17 mouse cellular contexts compared by ENCODE assay signal in genomic region chr2:173028508-173029031, GRCm38 (mm10). TPM values are rescaled to one million over a fixed set of nuclear protein-coding genes. Genes with fewer than 3 reads are reported as not detected.
DNase-seq lines count a peak whose midpoint lies in the region; ATAC-seq lines count a peak whose summit lies in the region.
"Had no signal": no experiment of that assay in that cellular context is flagged by ENCODE, and none has a peak within 500 bp of the region (broad histone marks: within the 10 kb centered on the region; RNA-seq: fewer than 3 reads in every experiment).

No protein-coding gene starts in this region.

- H3K4me3 ChIP-seq in heart, embryonic 15.5 days: no peak overlapping the region
- peak overlapping the region; percentile 97 for H3K4me3 ChIP-seq in liver, embryonic 13.5 days (replicated peaks)
- H3K4me3 ChIP-seq in liver, embryonic 11.5 days (ENCODE audit: low read depth, low read length): no peak overlapping the region
- H3K4me3 ChIP-seq: forebrain, embryonic 13.5 days; left cerebral cortex, adult 2 months; neural tube, embryonic 13.5 days; stomach, embryonic 15.5 days had no signal

- no peak overlapping the region for H3K9ac ChIP-seq in heart, embryonic 15.5 days
- H3K9ac ChIP-seq in liver, embryonic 13.5 days: peak overlapping the region; percentile 98
- H3K9ac ChIP-seq in liver, embryonic 11.5 days (ENCODE audit: low read depth, low read length): no peak overlapping the region
- H3K9ac ChIP-seq: forebrain, embryonic 13.5 days; neural tube, embryonic 13.5 days; stomach, embryonic 15.5 days had no signal

- ATAC-seq in CD4-positive, CD25-positive, alpha-beta regulatory T cell, adult 4 months: no peak
- ATAC-seq in heart, embryonic 15.5 days (replicated peaks; ENCODE audit: insufficient number of reproducible peaks, insufficient read depth, low FRiP score, low read depth): no peak
- no peak for ATAC-seq in liver, embryonic 13.5 days (ENCODE audit: low read depth)
- ATAC-seq in liver, embryonic 11.5 days (replicated peaks; ENCODE audit: low FRiP score): no peak
- ATAC-seq: forebrain, embryonic 13.5 days; midbrain, embryonic 16.5 days had no signal

- WGBS in heart, embryonic 15.5 days: 81% methylated on average over 3 of the region's 3 CpGs
- 87% methylated on average over 3 of the region's 3 CpGs for WGBS in liver, embryonic 13.5 days (ENCODE audit: insufficient replicate concordance)
- WGBS in liver, embryonic 11.5 days: 88% methylated on average over 3 of the region's 3 CpGs

- intact Hi-C loops in heart, postnatal 36 days (cut with DNase I): no loop called here
- intact Hi-C loops in left cerebral cortex, postnatal 10 days (cut with DNase I): loop anchor here (10.0 kb wide), 1 partner anchor 56 kb away; no protein-coding TSS in a partner anchor

- peak overlapping the region; percentile 52; the same call in 1 of the 2 replicates for H3K27ac ChIP-seq in heart, embryonic 15.5 days
- peak overlapping the region; percentile 100 for H3K27ac ChIP-seq in liver, embryonic 13.5 days
- no peak overlapping the region; the same call in 1 of the 2 replicates for H3K27ac ChIP-seq in liver, embryonic 11.5 days (ENCODE audit: low read depth, low read length)
- H3K27ac ChIP-seq: forebrain, embryonic 13.5 days; left cerebral cortex, adult 2 months; neural tube, embryonic 13.5 days had no signal

- peaks cover 84% of the 10 kb centered on the region for H3K4me1 ChIP-seq in heart, embryonic 15.5 days (replicated peaks)
- peaks cover 100% of the 10 kb centered on the region for H3K4me1 ChIP-seq in liver, embryonic 13.5 days (replicated peaks)
- H3K4me1 ChIP-seq in liver, embryonic 11.5 days (replicated peaks; ENCODE audit: control insufficient read depth, insufficient read depth, low read length): peaks cover 81% of the 10 kb centered on the region

- peaks cover 41% of the 10 kb centered on the region for H3K36me3 ChIP-seq in heart, embryonic 15.5 days
- H3K36me3 ChIP-seq in liver, embryonic 13.5 days: peaks cover 100% of the 10 kb centered on the region
- peaks cover 90% of the 10 kb centered on the region for H3K36me3 ChIP-seq in liver, embryonic 11.5 days (ENCODE audit: control insufficient read depth, insufficient read depth, low read length)

- peak overlapping the region; percentile 77 for H3K4me2 ChIP-seq in heart, embryonic 15.5 days
- peak overlapping the region; percentile 79 for H3K4me2 ChIP-seq in liver, embryonic 13.5 days
- H3K4me2 ChIP-seq in liver, embryonic 11.5 days: no peak overlapping the region
- H3K4me2 ChIP-seq: forebrain, embryonic 13.5 days; neural tube, embryonic 13.5 days; stomach, embryonic 15.5 days had no signal

- H3K9me3 ChIP-seq in heart, embryonic 15.5 days (replicated peaks): no peaks in the 10 kb centered on the region
- H3K9me3 ChIP-seq in liver, embryonic 13.5 days (replicated peaks): no peaks in the 10 kb centered on the region
- H3K9me3 ChIP-seq in liver, embryonic 11.5 days (ENCODE audit: control insufficient read depth, low read length): no peaks in the 10 kb centered on the region
- H3K9me3 ChIP-seq: forebrain, embryonic 13.5 days; neural tube, embryonic 13.5 days; stomach, embryonic 15.5 days had no signal

- no peaks in the 10 kb centered on the region for H3K27me3 ChIP-seq in heart, embryonic 15.5 days
- H3K27me3 ChIP-seq in liver, embryonic 13.5 days: no peaks in the 10 kb centered on the region
- no peaks in the 10 kb centered on the region for H3K27me3 ChIP-seq in liver, embryonic 11.5 days (replicated peaks; ENCODE audit: control insufficient read depth, insufficient read depth, low read length)
- H3K27me3 ChIP-seq: forebrain, embryonic 13.5 days; neural tube, embryonic 13.5 days; stomach, embryonic 15.5 days had no signal

- DNase-seq in CD4-positive, CD25-positive, alpha-beta regulatory T cell, adult 2 months (ENCODE audit: low read depth, low spot score): peak; percentile 28
- no peak for DNase-seq in heart, postnatal 36 days
- DNase-seq in liver, embryonic 13.5 days: no peak
- DNase-seq in liver, embryonic 11.5 days (ENCODE audit: low spot score): no peak
- peak; percentile 30 for DNase-seq in induced T-regulatory cell, adult 2 months (ENCODE audit: low read depth)
- DNase-seq in left cerebral cortex, postnatal 10 days (ENCODE audit: extremely low spot score in 1 of 2, low spot score in 2 of 2): no peak
- DNase-seq: adrenal gland, adult 8-10 months; cerebellum, adult 9-10 months; kidney, adult 8-10 months; lung, adult 18-20 months had no signal

RNA-seq across cellular contexts. Expression of gene Rbm38, which starts 8.3 kb away (rescaled TPM):
- 100 to 1,000 TPM; 154 to 194 TPM for polyA plus RNA-seq in CD4-positive, CD25-positive, alpha-beta regulatory T cell, adult 4 months (2017; shearing (Covaris generic))
- polyA plus RNA-seq in heart, embryonic 15.5 days (2015; fragmentation: Nextera tagmentation; extraction: Ambion mirVana): 108 and 120 TPM in 2 replicates
- 100 to 1,000 TPM; 159 to 209 TPM for total RNA-seq in heart, postnatal 36 days (2021)
- polyA plus RNA-seq in liver, embryonic 13.5 days (2015; fragmentation: Nextera tagmentation; extraction: Ambion mirVana): 260 and 311 TPM in 2 replicates
- 209 and 222 TPM in 2 replicates for polyA plus RNA-seq in liver, embryonic 11.5 days (2014; fragmentation: Nextera tagmentation; extraction: Ambion mirVana)
- total RNA-seq in left cerebral cortex, postnatal 10 days (2021): 1 to 10 TPM; 2.7 to 2.8 TPM

RNA-seq across cellular contexts. Expression of gene Rae1, which starts 28.7 kb away (rescaled TPM):
- polyA plus RNA-seq in CD4-positive, CD25-positive, alpha-beta regulatory T cell, adult 4 months (2017; shearing (Covaris generic)): 10 to 100 TPM; 44.2 to 44.5 TPM
- 84.8 and 96.2 TPM in 2 replicates for polyA plus RNA-seq in heart, embryonic 15.5 days (2015; fragmentation: Nextera tagmentation; extraction: Ambion mirVana)
- 10 to 100 TPM; 24.0 to 24.7 TPM for total RNA-seq in heart, postnatal 36 days (2021)
- polyA plus RNA-seq in liver, embryonic 13.5 days (2015; fragmentation: Nextera tagmentation; extraction: Ambion mirVana): 94.5 and 96.8 TPM in 2 replicates
- polyA plus RNA-seq in liver, embryonic 11.5 days (2014; fragmentation: Nextera tagmentation; extraction: Ambion mirVana): 172 and 181 TPM in 2 replicates
- total RNA-seq in left cerebral cortex, postnatal 10 days (2021): 10 to 100 TPM; 66.1 to 77.4 TPM

RNA-seq across cellular contexts. Expression of gene Spo11, which starts 51.1 kb away (rescaled TPM):
- polyA plus RNA-seq in CD4-positive, CD25-positive, alpha-beta regulatory T cell, adult 4 months (2017; shearing (Covaris generic)): 1 to 10 TPM; 3.3 to 3.8 TPM
- polyA plus RNA-seq in heart, embryonic 15.5 days (2015; fragmentation: Nextera tagmentation; extraction: Ambion mirVana): 0.74 TPM in 1 of 2 replicates, not detected in the other
- not detected for total RNA-seq in heart, postnatal 36 days (2021)
- polyA plus RNA-seq in liver, embryonic 13.5 days (2015; fragmentation: Nextera tagmentation; extraction: Ambion mirVana): 0.08 TPM in 1 of 2 replicates, not detected in the other
- 0.13 TPM in 1 of 2 replicates, not detected in the other for polyA plus RNA-seq in liver, embryonic 11.5 days (2014; fragmentation: Nextera tagmentation; extraction: Ambion mirVana)
- under 1 TPM; 0.39 to 0.49 TPM for total RNA-seq in left cerebral cortex, postnatal 10 days (2021)
- total RNA-seq: adrenal gland, adult 8-10 months had no signal

Comparison
In these comparisons a context has a peak if more than half of its experiments do, and no peak if none do; other contexts are left out.
1. DNase-seq: peak in CD4-positive, CD25-positive, alpha-beta regulatory T cell, adult 2 months (single experiment) and induced T-regulatory cell, adult 2 months (single experiment); none in heart, postnatal 36 days (0 of 2), liver, embryonic 13.5 days (single experiment), liver, embryonic 11.5 days (single experiment) and left cerebral cortex, postnatal 10 days (0 of 2).